Mouse (Mus musculus) liver, embryonic 12.5 days (tissue): ENCODE results near the gene 2900011O08Rik. TPM values are rescaled to one million over a fixed set of nuclear protein-coding genes. Genes with fewer than 3 reads are reported as not detected.

Experiments used
- microRNA-seq: library from miRNA; unstranded; fragments of <30 nt; microRNA quantifications from one replicate; pipeline ENCODE4, GENCODE M21; 2017
- polyA plus RNA-seq: library from polyadenylated mRNA; unstranded; fragments of >200 nt; fragmentation: Nextera tagmentation; extraction: Ambion mirVana; gene quantifications from 2 replicates; pipeline ENCODE4 v1.2.1, GENCODE M21; 2016

The 2900011O08Rik gene
- polyA plus RNA-seq, 1 experiment from 2014 or later, result 0.15 TPM

Small RNA genes lying within 50 kb of the gene (microRNA-seq; reads per million reads assigned to microRNA genes)
- not detected for gene Gm27671

Other genes with a start within 250 kb of the 2900011O08Rik start
- 48.7 and 49.8 TPM in 2 replicates for gene Rrn3, start 205.9 kb upstream of the 2900011O08Rik start, polyA plus RNA-seq
- 51.8 and 58.0 TPM in 2 replicates for gene Ntan1, start 167.8 kb upstream of the 2900011O08Rik start, polyA plus RNA-seq
- gene Pdxdc1, start 83.5 kb upstream of the 2900011O08Rik start, polyA plus RNA-seq, result 34.1 and 35.5 TPM in 2 replicates
- gene Mpv17l, start 83.4 kb upstream of the 2900011O08Rik start, polyA plus RNA-seq, result 1.7 and 2.4 TPM in 2 replicates
- gene Ifitm7, start 284 bp downstream of the 2900011O08Rik start, polyA plus RNA-seq, result 0.25 TPM in 1 of 2 replicates, not detected in the other
- 70.0 and 70.2 TPM in 2 replicates for gene Nde1, start 176.7 kb downstream of the 2900011O08Rik start, polyA plus RNA-seq
- 6.4 and 6.6 TPM in 2 replicates for gene Marf1, start 176.7 kb downstream of the 2900011O08Rik start, polyA plus RNA-seq